Mouse (Mus musculus) ES-Bruce4 (cell line): ENCODE measurements around the gene Gm17359. TPM values are rescaled to one million over a fixed set of nuclear protein-coding genes. Genes with fewer than 3 reads are reported as not detected.

Source experiments
- H3K27ac ChIP-seq: 2 replicates; pipeline ENCODE4 v1.5.1; 2012; ENCODE audit warnings: low read length, inconsistent platforms; ENCODE audit not compliant: insufficient read depth
- H3K27me3 ChIP-seq: 2 replicates; pipeline ENCODE4 v1.6.1; 2012; ENCODE audit warnings: mild to moderate bottlenecking, low read length, inconsistent platforms; ENCODE audit not compliant: control insufficient read depth, poor library complexity, insufficient read depth, severe bottlenecking
- H3K36me3 ChIP-seq: 2 replicates; pipeline ENCODE4 v1.6.1; 2012; ENCODE audit warnings: inconsistent platforms, mild to moderate bottlenecking, low read length, moderate library complexity; ENCODE audit not compliant: control insufficient read depth, poor library complexity, insufficient read depth, severe bottlenecking
- H3K4me1 ChIP-seq: one replicate; pipeline ENCODE4 v1.8.1; 2011; ENCODE audit warnings: low read length; ENCODE audit not compliant: control insufficient read depth, insufficient read depth
- H3K4me3 ChIP-seq: 2 replicates; pipeline ENCODE4 v1.5.1; 2011; ENCODE audit warnings: low read depth, mild to moderate bottlenecking, low read length
- H3K9ac ChIP-seq: 2 replicates; pipeline ENCODE4 v1.6.1; 2012; ENCODE audit warnings: low read depth, mild to moderate bottlenecking, inconsistent platforms; ENCODE audit not compliant: poor library complexity, severe bottlenecking
- H3K9me3 ChIP-seq: replicated peaks from 2 replicates; pipeline ENCODE4 v1.6.1; 2012; ENCODE audit warnings: mild to moderate bottlenecking, low read length, inconsistent platforms; ENCODE audit not compliant: control insufficient read depth, poor library complexity, insufficient read depth, severe bottlenecking
- CTCF ChIP-seq: IDR thresholded peaks from one replicate; pipeline ENCODE4 v1.8.1; 2011; ENCODE audit warnings: low read depth, low read length
- EP300 ChIP-seq: IDR thresholded peaks from 2 replicates; pipeline ENCODE4 v1.6.1; 2011; ENCODE audit warnings: low read depth, low read length; ENCODE audit not compliant: insufficient read depth
- POLR2A ChIP-seq: IDR thresholded peaks from one replicate; pipeline ENCODE4 v1.8.1; 2011; ENCODE audit warnings: low read length; ENCODE audit not compliant: insufficient read depth
- polyA plus RNA-seq: library from polyadenylated mRNA; stranded (reverse); fragments of >200 nt; gene quantifications from 2 replicates; pipeline ENCODE4 v1.2.4, GENCODE M21; 2011; ENCODE audit warnings: low read depth; ENCODE audit not compliant: missing spikeins, insufficient read depth, insufficient read length

Gene Gm17359
- polyA plus RNA-seq, 1 experiment = not detected

- no peak for TF ChIP-seq CTCF
- no peak for TF ChIP-seq POLR2A
- TF ChIP-seq EP300 = no peak
- no peaks in the 10 kb centered on the region for H3K9me3 ChIP-seq
- H3K9ac ChIP-seq = no peak overlapping the region
- H3K36me3 ChIP-seq = peaks cover 7% of the 10 kb centered on the region
- H3K4me3 ChIP-seq = no peak overlapping the region
- peaks cover 6% of the 10 kb centered on the region for H3K4me1 ChIP-seq
- H3K27me3 ChIP-seq = no peaks in the 10 kb centered on the region
- H3K27ac ChIP-seq = no peak overlapping the region
Observed at GRCm38 (mm10) chr3:79455761-79456160, 119.3 kb downstream of the Gm17359 start.

GRCm38 (mm10) chr3:79458651-79459275 is 122.3 kb downstream of the Gm17359 start:
- peaks cover 16% of the 10 kb centered on the region for H3K36me3 ChIP-seq
- TF ChIP-seq EP300 (no peak), POLR2A (no peak), CTCF (no peak)

DNA sequence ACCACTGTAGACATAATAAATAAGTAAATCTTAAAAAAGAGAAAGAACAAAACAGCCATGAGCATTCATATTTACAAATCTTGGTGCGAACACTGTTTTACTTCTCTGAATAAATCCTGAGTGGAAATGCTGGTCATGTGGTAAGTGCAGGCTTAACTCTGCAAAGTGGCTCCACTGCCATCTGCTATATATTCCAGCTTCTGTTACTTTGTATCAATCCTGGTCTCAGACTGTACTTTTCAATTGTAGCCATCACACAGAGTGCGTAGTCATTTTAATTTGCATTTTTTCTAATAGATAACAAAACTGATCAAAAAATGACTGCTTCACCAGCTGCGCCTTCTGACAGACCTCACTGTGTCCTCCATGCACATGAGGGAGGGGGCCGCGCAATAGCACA is 133.0 kb downstream of the Gm17359 start:
- H3K27ac ChIP-seq = no peak overlapping the region
- H3K4me3 ChIP-seq = no peak overlapping the region
- no peak for TF ChIP-seq CTCF
- TF ChIP-seq EP300 = no peak
- TF ChIP-seq POLR2A = no peak
- H3K36me3 ChIP-seq = no peaks in the 10 kb centered on the region; the same call in 1 of the 2 replicates
- no peaks in the 10 kb centered on the region for H3K9me3 ChIP-seq
- no peaks in the 10 kb centered on the region for H3K27me3 ChIP-seq
- H3K4me1 ChIP-seq = no peaks in the 10 kb centered on the region
- no peak overlapping the region for H3K9ac ChIP-seq

More at GRCm38 (mm10) chr3:79458651-79459275, 122.3 kb downstream of the Gm17359 start:
- Histone ChIP-seq H3K27me3 (no peaks in the 10 kb centered on the region), H3K9ac (no peak overlapping the region), H3K9me3 (no peaks in the 10 kb centered on the region), H3K27ac (no peak overlapping the region), H3K4me3 (no peak overlapping the region), H3K4me1 (peaks cover 2% of the 10 kb centered on the region)

DNA sequence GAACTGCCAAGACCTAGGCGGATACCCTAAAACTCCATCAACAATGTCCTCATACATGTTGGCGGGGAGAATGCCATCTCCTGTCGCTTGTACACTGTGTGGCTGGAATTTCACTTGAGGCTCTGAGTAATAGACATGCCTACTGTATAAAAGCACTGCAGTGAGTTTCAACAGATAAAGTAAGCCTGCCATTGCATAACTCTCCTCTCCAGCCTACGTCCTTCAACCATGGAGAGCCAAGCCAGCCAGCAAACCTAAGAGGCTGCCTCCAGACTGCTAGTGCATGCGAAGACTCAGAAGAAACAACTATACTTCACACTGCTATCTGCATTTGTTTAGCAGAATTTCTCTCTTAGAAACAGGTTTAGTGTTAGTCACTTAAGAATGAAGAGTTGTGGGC is 135.9 kb downstream of the Gm17359 start:
- Histone ChIP-seq H3K36me3 (peaks cover 2% of the 10 kb centered on the region), H3K9ac (no peak overlapping the region), H3K27ac (no peak overlapping the region), H3K4me1 (no peaks in the 10 kb centered on the region), H3K27me3 (no peaks in the 10 kb centered on the region), H3K4me3 (no peak overlapping the region), H3K9me3 (no peaks in the 10 kb centered on the region)
- TF ChIP-seq CTCF = no peak
- TF ChIP-seq POLR2A = no peak
- TF ChIP-seq EP300 = no peak

DNA sequence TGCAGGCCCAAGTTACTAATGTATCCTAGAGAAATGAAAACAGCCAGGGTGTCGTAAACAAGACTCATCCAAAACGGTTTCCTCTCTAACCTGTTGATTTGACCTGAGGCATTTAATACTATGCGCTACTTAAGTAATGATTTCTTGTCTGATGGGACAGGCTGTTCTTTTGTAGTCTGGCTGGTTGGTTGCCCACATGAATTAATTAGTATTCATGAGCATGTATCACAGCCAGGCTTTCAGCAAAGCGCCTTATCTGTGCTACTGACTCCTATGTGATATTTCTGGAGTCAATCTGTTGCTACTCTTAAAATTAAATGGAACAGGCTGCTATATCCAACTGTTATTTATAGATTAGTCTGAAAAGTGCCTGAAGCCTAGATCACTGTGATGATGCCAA is 138.4 kb downstream of the Gm17359 start:
- H3K36me3 ChIP-seq = peaks cover 4% of the 10 kb centered on the region
- H3K4me3 ChIP-seq = no peak overlapping the region
- no peak overlapping the region for H3K27ac ChIP-seq
- H3K27me3 ChIP-seq = no peaks in the 10 kb centered on the region
- no peaks in the 10 kb centered on the region for H3K4me1 ChIP-seq
- H3K9me3 ChIP-seq = no peaks in the 10 kb centered on the region
- no peak overlapping the region for H3K9ac ChIP-seq
- TF ChIP-seq CTCF = no peak
- no peak for TF ChIP-seq POLR2A
- no peak for TF ChIP-seq EP300

GRCm38 (mm10) chr3:79475980-79476379 is 139.5 kb downstream of the Gm17359 start:
- Histone ChIP-seq H3K36me3 (peaks cover 4% of the 10 kb centered on the region), H3K9ac (no peak overlapping the region), H3K4me1 (no peaks in the 10 kb centered on the region), H3K9me3 (no peaks in the 10 kb centered on the region), H3K27ac (no peak overlapping the region), H3K27me3 (no peaks in the 10 kb centered on the region), H3K4me3 (no peak overlapping the region)
- TF ChIP-seq POLR2A (no peak), EP300 (no peak), CTCF (no peak)
